Mouse (Mus musculus): ENCODE data around the gene Tenm2.

Gene Tenm2

DNA sequence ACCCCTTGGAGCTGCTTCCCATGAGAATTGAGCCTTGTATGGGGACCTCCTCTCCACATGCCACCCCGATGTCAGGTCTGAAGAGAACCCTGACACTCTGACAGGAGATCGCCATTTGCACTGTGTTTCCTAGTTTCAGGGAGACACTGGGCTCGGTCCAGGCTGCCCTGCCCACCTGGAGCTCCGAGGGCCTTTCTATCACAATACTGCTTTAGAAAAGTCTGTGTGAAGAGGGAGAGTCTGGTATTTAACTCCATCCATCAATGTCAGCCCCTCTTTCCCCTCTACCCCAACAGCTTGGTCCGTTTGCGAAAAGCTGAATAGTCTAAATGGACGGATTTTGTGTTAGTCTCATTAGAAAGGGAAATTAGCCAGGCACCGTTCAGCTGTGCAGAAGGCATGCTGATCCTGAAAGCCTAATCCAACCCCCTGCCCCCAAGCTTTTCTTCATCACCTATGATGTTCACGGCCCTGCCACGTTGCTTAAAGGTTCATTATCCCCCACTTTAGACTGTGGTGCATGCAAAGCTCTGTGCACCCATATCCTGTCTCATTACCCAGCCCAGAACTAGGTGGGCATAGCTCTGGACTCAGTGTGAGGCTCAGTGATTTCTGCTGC is 538.6 kb downstream of the Tenm2 start:
- no peak for DNase-seq (ENCODE audit: low spot score in 2 of 2)

GRCm38 (mm10) chr11:36694810-36695209 is 541.0 kb downstream of the Tenm2 start:
- no peak for DNase-seq (ENCODE audit: low spot score in 2 of 2)

DNA sequence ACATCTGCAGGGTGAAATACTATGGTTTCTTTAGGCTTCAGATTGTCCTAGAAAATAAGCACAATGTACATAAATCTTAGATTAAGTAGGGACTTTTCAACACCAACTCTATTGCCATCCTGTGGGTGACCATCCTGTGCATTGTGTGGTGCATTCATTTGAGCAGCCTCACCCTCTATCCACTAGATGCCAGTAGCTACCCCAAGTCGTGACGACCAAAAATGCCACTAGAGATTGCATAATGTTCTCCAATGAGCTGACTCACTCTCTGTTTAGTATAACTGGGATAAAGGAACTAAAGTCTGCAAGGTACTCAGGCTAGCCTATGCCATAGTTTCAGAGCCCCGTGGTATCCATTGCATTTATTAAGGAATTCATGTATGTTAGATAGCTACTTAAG is 543.1 kb downstream of the Tenm2 start:
- no peak for DNase-seq (ENCODE audit: low spot score in 2 of 2)

DNA sequence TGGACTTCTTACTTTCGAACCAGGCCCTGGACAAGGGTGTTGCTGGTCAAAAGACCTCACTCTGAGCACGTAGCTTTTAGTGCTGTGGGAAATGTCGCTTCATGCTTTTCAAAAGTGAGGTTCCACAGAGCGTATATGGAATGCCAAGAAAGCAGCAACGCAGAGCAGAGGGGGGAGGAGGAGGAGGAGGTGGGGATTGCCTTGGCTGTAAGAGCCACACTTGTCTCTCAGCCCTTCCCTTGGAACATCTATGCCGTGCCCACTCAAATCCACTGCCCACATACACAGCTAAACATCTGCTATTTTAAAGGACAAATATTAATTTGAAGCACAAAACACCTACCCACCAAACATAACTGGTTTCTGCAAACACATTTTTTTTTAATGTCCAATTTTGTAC is 544.9 kb downstream of the Tenm2 start:
- DNase-seq (ENCODE audit: low spot score in 2 of 2) = no peak

GRCm38 (mm10) chr11:36686253-36686652 is 549.5 kb downstream of the Tenm2 start:
- DNase-seq (ENCODE audit: low spot score in 2 of 2) = no peak

DNA sequence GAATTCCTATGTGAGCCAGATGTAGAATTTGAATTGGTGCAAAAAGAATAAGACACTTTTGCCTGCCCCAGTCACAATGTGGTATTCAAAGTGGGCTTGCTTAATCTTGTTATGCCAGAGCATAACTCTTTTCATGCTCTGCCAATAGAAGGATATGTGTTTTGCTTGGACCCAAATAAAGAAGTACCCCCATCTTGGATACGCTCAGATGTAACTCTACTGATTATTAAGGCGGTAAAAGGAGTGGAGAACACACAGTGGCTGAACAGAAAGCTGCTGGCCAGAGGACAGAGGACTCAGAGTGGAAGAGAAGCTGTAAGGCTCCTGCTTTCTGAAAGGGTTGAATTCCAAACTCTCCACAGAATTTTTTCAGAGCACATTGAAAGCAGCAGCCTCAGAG is 556.4 kb downstream of the Tenm2 start:
- DNase-seq (ENCODE audit: low spot score in 2 of 2) = no peak

DNA sequence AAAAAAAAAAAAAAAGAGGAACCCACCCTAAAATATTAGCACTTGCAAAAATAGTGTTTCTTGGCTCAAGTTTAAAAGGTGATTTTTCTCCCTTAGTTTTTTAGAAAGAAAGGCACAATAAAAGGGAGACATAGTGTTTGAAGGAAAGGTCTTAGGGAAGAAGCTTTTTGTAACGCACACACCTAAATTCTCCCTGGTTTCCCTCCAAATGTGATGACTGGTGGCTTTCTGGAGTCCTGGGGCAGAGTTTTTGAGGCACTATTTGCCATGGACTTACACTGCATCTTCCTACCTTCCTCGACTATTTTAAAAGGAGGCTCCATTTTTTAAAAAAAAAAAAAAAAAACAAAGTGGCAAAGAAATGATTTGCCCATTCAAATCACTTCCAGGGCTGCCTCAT is 557.2 kb downstream of the Tenm2 start:
- DNase-seq (ENCODE audit: low spot score in 2 of 2) = no peak

GRCm38 (mm10) chr11:36678057-36678396 is 557.7 kb downstream of the Tenm2 start:
- DNase-seq (ENCODE audit: low spot score in 2 of 2) = no peak

DNA sequence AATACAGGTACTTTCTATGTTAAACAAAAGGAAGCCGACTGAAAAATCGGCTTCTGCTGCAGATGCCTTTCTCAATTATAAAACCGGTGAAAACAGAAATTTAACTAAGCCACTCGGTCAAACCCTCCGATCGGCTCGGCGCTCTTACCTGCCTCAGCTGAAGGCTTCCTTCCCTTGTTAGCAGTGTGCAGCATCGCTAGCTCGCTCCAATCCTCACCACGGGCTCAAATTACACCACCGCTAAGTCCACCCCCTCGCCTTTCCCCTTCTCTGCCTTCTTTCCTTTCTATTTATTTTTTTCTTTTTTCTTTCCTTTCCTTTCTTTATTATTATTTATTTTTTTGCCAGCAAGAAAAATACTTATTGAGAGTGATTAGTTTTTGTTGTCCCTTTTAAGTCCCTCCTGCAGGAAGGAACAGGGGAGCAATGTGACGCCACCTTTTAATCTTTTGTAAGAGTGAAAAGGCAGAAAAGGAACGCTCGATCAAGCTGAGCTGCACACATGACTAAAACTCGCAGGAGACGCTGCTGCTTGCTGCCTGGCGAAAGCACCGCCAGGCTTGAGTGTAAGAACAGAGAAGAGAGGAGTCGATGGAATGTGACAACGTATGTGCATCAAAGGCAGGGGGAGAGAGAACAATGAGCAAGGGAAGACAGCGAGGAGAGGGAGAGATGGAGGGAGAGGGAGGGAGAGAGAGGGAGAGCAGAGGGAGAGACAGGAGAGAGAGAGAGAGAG is 558.3 kb downstream of the Tenm2 start:
- DNase-seq (ENCODE audit: low spot score in 2 of 2) = no peak

DNA sequence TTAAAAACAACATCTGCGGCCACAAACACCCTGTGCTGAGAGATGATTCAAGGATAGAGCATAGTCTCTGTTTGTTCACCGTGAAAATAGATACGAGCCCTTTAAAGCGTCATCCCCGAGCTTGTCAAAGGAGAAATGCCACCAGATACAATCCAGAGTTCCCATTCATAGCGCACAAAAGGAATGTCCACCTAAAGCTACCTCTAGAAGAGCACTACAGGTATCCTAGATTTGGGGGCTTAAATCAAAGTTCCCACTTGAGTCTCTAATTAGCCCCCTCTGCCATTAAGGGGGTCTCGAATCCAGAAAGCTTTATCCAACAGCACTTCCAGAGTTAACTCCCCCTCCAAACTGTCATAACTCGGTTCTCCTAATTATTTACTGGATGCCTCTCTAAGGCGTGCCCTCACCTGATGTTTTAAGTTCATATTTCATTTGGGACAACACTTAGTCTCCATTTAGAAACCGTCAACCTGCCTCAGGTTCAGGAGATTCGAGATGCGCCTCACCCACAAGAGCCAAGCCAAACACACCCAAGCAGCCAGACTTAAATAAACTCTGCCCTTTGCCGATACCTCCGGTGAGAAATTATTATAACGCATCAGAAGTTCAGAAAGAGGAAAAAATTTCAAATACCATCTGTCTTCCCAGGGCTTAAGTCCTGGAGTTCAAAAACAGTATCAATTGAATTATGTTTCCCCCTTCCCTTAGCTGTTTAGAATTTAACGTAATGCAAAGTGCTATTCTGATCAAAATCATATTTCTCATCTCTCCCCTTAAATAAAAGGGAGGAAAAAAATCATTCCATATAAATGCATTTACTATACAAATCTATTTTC is 559.1 kb downstream of the Tenm2 start:
- DNase-seq (ENCODE audit: low spot score in 2 of 2) = no peak

GRCm38 (mm10) chr11:36674902-36675422 is 560.8 kb downstream of the Tenm2 start:
- DNase-seq (ENCODE audit: low spot score in 2 of 2) = no peak

DNA sequence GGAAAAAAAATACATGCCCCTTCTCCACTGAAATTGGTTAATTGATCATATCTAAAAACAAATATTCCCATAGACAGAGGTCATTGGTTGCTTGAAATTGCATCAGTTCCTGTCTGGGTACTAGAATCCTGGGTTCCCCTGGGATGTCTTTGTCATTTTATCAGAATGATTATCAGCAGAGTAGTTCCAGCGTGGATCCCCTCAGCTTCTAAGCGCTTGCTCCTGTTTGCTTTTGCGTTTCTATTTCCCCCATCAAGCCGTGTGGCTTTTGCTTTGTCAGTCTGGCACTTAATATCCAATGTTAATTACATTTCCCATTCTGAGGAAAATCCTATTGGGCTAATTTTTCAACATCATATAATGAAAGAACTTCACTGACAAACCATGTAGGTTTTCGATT is 561.6 kb downstream of the Tenm2 start:
- no peak for DNase-seq (ENCODE audit: low spot score in 2 of 2)

- no peak for DNase-seq (ENCODE audit: low spot score in 2 of 2)
Measured at GRCm38 (mm10) chr11:36671196-36671595, 564.6 kb downstream of the Tenm2 start.

DNA sequence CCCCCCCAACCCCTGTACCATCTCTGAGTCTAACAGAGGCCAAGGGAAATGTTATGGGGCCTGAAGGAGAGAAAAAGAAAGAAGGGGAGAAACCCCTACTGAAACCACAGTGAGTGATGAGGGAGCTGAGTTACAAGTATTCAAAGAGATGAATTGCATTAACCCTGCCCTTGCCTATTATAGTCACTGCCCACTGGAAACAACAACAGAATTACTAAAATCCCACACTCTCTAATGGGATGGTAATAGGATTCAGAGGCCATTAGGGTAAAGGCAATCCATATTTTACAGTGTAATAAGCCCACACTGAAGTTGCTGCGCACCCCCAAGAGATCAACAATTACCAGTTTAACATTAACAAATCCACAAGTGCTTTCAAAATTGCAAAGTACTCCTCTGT is 571.7 kb downstream of the Tenm2 start:
- no peak for DNase-seq (ENCODE audit: low spot score in 2 of 2)

GRCm38 (mm10) chr11:36663571-36663970 is 572.2 kb downstream of the Tenm2 start:
- no peak for DNase-seq (ENCODE audit: low spot score in 2 of 2)

DNA sequence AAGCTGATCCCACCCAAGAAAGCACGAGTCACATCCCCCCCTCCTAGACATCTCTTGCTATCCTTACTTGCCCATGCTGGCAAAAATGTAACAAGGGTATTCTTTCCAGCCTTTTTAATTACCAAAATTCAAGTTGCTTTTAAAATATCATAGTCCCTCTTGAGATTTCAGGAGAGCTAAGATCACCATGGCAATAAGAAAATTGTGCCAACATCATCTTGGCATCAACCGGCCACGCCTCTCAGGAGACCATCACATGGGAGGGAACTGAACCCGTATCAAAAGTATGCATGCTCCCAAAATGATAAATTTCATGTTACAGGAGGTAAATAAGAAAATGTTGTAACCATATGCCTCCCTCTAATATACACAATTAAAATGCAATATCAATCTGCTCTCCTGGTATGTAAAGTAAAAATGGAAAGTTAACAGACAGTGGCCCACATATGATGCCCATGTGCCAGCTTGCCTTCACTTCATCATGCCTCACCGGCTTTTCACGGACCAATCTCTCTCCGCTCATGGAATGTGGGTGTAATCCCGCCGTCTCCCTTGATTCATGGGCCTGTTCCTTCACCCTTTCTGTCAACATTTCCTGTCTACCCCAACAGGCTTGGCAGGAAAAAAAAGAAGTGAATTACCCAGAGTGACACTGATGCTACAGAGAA is 582.0 kb downstream of the Tenm2 start:
- no peak for DNase-seq (ENCODE audit: low spot score in 2 of 2)

DNA sequence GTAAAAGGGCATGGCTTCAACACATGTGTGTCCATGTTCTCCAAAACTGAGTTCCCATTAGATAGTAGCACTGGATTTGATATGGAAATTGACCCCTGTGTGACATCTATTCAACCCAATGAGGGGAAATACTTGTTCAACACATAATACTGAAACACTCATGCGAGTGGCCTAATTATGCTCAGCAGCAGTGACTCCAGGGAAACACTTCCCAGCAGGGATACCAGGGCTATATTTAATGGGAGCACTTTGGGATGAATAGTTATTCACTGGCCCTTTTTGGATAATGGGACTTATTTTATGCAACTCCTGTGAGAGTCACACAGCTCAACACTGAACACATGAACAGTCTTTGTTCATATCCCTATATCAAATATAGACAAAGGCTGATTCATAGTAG is 588.6 kb downstream of the Tenm2 start:
- no peak for DNase-seq (ENCODE audit: low spot score in 2 of 2)

- DNase-seq (ENCODE audit: low spot score in 2 of 2) = no peak
Measured at GRCm38 (mm10) chr11:36635082-36635481, 600.7 kb downstream of the Tenm2 start.

DNA sequence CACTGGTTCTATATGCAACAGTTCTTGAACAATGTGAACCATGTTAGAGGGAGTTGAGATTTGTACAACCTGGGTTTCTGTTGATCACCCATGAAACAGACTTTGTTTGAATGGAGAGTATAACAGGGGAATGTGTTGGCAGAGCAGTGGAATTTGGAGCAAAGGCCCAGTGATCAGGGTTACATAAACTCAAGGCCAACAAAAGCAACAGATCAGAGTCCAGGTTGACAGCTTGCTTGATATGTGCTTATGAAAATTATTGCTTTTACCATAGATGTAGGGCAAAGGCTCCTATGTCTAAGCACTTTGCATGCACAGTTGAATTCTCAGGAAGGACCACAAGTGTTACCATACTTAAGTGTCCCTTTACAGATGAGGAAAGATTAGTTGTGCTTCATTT is 603.6 kb downstream of the Tenm2 start:
- DNase-seq (ENCODE audit: low spot score in 2 of 2) = no peak

- no peak for DNase-seq (ENCODE audit: low spot score in 2 of 2)
Measured at GRCm38 (mm10) chr11:36613807-36614206, 622.0 kb downstream of the Tenm2 start.

DNA sequence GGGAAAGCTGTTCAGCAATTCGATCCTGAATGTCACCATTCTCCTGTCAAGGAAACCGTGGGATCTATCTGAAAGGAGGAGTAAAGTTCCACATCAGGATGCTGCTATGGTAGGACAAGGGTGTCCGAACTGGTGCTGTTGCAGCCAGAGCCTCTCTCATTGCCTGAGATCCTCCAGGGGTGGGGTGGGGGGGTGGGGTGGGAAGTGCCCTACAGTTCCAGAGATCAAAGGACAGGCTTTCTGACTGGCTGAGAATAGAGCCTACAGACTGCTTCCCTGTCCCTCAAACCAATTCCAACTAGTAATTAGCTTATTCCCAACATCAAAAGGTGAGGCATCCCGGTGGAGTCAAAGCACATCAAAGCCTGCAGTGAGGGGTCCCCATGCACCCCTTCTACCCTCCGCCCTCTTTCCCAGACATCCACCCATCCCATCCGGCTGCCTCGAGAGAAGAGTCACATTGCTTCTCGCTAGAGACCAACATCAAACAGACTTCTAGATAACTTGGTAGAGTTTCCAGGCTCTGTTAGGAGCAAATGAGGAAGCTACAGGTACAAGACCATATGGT is 630.9 kb downstream of the Tenm2 start:
- no peak for DNase-seq (ENCODE audit: low spot score in 2 of 2)

GRCm38 (mm10) chr11:36604272-36604671 is 631.5 kb downstream of the Tenm2 start:
- no peak for DNase-seq (ENCODE audit: low spot score in 2 of 2)
